Mouse (Mus musculus) spleen, adult 2 months (tissue): ENCODE measurements around the gene Zer1. TPM values are rescaled to one million over a fixed set of nuclear protein-coding genes. Genes with fewer than 3 reads are reported as not detected.
"Not testable (repeated sequence)": the region's sequence is repeated elsewhere in the genome, so short reads cannot be mapped to it uniquely, and the experiment has no call there.

Experiments used
- DNase-seq, 2 experiments: peaks; one replicate each; pipeline versions ENCODE4 v3.0.0 to v3.0.0-alpha.2; 2012 to 2021; ENCODE audit warnings: low spot score in 2 of 2, low read depth in 1 of 2
- H3K27ac ChIP-seq: fragments of 200-500 bp; 2 replicates; pipeline ENCODE4 v1.5.1; 2012; ENCODE audit warnings: low read length, inconsistent platforms; ENCODE audit not compliant: insufficient read depth
- H3K27me3 ChIP-seq: fragments of 200-500 bp; 2 replicates; pipeline ENCODE4 v1.6.1; 2012; ENCODE audit warnings: mild to moderate bottlenecking, moderate library complexity, low read length, inconsistent platforms; ENCODE audit not compliant: control insufficient read depth, insufficient read depth
- H3K36me3 ChIP-seq: fragments of 200-500 bp; 2 replicates; pipeline ENCODE4 v1.6.1; 2012; ENCODE audit warnings: mild to moderate bottlenecking, low read length, inconsistent platforms; ENCODE audit not compliant: control insufficient read depth, insufficient read depth
- H3K4me1 ChIP-seq: fragments of 200-500 bp; 2 replicates; pipeline ENCODE4 v1.6.1; 2011; ENCODE audit warnings: inconsistent platforms; ENCODE audit not compliant: control insufficient read depth, insufficient read depth, insufficient read length
- H3K4me3 ChIP-seq: fragments of 200-500 bp; 2 replicates; pipeline ENCODE4 v1.5.1; 2011; ENCODE audit warnings: mild to moderate bottlenecking, inconsistent platforms; ENCODE audit not compliant: insufficient read depth, insufficient read length; ENCODE audit errors: extremely low read depth
- CTCF ChIP-seq: fragments of 200-500 bp; IDR thresholded peaks from 2 replicates; pipeline ENCODE4 v1.5.1; 2011; ENCODE audit warnings: mild to moderate bottlenecking, inconsistent platforms; ENCODE audit not compliant: insufficient read depth, insufficient read length, insufficient replicate concordance; ENCODE audit errors: extremely low read depth
- POLR2A ChIP-seq: fragments of 200-500 bp; IDR thresholded peaks from 2 replicates; pipeline ENCODE4 v1.6.1; 2011; ENCODE audit warnings: low read depth, low read length, inconsistent platforms
- WGBS: fragments of 180-500 bp; shearing (Covaris S2); methylation state at CpG from one replicate; pipeline ENCODE4 v1.1.7; 2018; 5-methylcytosine and 5-hydroxymethylcytosine counted together
- polyA plus RNA-seq: library from polyadenylated mRNA; depleted of rRNA; stranded (reverse); fragments of >200 nt; gene quantifications from 2 replicates; pipeline ENCODE4 v1.2.3, GENCODE M21; 2012

The Zer1 gene
- polyA plus RNA-seq, 1 experiment, result 59.0 TPM

DNA sequence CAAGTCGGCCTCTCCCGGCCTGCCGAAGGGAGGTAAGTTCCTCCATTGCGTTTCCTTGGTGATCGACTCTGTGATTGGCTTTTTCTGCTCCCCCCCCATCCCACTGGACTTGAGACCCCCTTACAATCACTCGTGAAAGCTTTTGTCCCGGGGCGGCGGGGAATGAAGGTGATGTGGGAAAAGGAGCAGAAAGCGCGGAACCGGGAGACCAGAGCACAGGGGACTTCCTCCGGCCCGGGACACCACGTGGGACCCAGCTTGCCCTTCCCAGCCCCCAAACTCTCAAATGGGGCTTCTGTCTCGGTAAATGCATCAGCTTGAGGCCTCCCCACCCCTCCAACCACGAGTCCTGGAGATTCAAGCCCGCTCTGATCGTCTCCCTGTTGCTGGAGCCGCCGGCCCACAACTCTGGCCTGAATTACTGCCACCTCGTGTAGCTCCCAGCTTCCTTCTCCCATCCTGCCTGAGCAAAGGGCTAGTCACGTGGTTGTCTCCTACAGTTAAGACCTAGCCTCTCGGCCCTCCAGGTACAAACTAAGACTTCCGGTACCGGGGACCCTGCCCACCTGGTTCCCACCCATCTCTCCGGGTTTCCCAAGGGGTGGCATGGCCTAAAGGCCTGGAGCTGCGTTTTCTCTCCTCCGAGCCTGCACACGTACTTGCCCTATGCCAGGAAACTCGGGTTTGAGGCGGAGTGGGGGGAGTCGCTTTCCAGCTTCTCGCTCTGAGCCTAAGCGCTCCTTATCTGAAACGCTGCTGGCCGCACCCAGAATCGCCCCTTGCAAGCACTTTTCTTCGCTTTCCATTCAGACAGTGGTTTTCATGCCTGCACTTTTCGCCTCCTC is 61.9 kb downstream of the Zer1 start:
- 1% methylated on average over 40 of the region's 40 CpGs for WGBS
- peaks cover 4% of the 10 kb centered on the region; the same call in 1 of the 2 replicates for H3K4me1 ChIP-seq
- H3K27me3 ChIP-seq, result no peaks in the 10 kb centered on the region
- peak overlapping the region; percentile 70 for H3K4me3 ChIP-seq
- no peaks in the 10 kb centered on the region for H3K36me3 ChIP-seq
- H3K27ac ChIP-seq, result peak overlapping the region; percentile 85
- peak in 1 of 2 experiments; percentile 46 for DNase-seq
- TF ChIP-seq POLR2A (no peak; the same call in 1 of the 2 replicates), CTCF (no peak)

DNA sequence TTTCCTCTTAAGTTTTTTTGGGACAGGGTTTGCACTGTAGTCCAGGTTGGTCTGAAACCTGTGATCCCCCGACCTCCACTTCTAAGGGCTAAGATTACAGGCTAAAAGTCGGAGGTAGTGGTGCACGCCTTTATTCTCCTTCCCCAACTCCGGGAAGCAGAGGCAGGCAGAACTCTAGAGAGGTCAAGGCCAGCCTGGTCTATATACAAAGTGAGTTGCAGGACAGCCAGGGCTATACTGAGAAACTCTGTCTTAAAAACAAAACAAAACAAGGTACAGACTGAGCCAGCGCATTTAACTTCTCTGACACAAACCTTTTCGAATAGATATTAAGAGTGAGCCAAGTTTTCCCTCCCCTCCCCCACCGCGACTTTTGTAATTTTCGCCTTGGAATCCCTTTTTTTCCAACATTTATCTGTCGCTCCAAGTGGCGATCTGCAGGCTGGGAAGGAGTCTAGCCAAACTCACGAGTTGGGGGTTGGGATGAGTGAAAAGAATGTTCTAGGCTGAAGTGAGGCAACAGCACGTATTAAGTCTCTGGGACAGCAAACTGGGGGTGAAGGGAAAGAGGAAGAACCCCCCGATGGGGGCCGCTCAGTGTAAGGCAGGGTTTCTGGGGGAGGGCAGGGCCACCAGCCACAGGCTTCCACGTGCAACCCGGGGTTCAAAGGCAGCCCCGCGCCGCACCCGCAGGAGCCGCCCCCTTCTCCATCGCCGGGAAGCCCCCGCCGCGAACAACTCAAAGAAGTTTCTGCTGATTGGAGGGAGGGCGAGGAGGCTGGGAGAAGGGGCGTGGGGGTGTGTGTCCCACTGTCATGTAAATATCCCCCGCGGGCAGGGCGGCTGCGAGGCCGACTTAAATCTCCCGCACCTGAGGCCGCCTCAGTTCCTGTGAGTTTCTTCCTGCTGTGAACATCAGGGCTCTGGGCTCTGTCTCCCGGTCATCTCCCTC is 62.9 kb downstream of the Zer1 start:
- WGBS, result 10% methylated on average over 37 of the region's 37 CpGs
- Histone ChIP-seq H3K36me3 (no peaks in the 10 kb centered on the region), H3K4me3 (peak overlapping the region; percentile 70), H3K27me3 (no peaks in the 10 kb centered on the region), H3K4me1 (peaks cover 4% of the 10 kb centered on the region; the same call in 1 of the 2 replicates), H3K27ac (peak overlapping the region; percentile 85)
- DNase-seq, result peak in 1 of 2 experiments; percentile 27
- TF ChIP-seq CTCF (no peak), POLR2A (no peak)

DNA sequence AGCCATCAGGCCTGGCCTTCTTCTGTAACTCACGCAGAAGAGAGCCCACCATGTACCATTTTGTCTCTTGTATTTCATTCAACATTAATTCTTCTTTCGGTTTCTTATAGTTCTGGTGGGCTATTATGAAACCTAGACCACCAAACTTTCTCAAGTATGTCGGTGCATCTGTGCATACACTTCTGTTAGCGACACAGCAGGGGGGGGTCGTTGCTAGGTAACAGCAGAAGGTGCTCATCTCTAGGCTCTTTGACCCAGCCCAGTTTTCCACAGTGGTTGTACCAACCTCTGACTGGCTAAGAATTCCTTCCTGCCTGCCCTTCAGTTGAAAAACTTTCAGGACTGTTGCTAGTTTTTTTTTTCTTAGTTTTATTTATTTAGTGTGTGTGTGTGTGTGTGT is 66.0 kb downstream of the Zer1 start:
- Histone ChIP-seq H3K27me3 (no peaks in the 10 kb centered on the region), H3K36me3 (no peaks in the 10 kb centered on the region), H3K27ac (no peak overlapping the region), H3K4me3 (no peak overlapping the region), H3K4me1 (no peaks in the 10 kb centered on the region; the same call in 1 of the 2 replicates)
- 89% methylated on average over 5 of the region's 5 CpGs for WGBS
- TF ChIP-seq CTCF, result no peak
- TF ChIP-seq POLR2A, result no peak
- DNase-seq, result no peak

DNA sequence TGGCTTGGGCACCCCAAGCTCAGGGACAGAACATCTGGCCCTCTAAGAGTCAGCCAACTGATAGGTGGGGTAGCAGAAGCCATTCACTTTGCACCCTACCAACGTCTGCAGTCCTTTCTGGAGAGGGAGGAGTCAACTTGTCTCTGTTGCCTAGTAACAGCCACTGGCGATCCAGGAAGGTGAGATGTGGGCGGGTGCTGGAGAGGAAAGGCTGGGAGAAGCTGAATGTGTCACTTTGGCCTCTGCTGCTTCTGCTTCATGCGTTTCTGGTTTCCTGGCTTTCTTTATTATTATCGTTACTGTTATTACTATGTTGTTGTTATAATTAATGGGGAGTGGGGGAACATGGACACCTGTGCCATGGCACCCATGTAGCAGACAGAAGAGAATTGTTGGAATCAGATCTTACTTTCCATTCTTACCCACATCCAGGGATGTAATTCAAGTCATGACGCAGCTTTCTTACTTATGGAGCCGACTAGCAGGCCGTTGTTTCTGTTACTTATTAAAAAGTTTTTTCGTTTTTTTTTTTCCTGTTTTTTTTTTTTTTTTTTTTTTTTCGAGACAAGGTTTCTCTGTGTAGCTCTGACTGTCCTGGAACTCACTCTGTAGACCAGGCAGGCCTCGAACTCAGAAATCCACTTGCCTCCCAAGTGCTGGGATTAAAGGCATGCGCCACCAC is 67.0 kb downstream of the Zer1 start, which contains the start of gene Set:
Gene Set (plus strand): TSS at position 156 of the 682 bp plus-strand sequence.
- no peak for DNase-seq
- WGBS, result 58% methylated on average over 12 of the region's 12 CpGs
- H3K4me1 ChIP-seq, result no peaks in the 10 kb centered on the region; the same call in 1 of the 2 replicates
- H3K27me3 ChIP-seq, result no peaks in the 10 kb centered on the region
- TF ChIP-seq POLR2A (no peak), CTCF (no peak)
- H3K36me3 ChIP-seq, result no peaks in the 10 kb centered on the region
- no peak within 1 kb of the TSS for H3K4me3 ChIP-seq
- H3K27ac ChIP-seq, result no peak within 1 kb of the TSS

DNA sequence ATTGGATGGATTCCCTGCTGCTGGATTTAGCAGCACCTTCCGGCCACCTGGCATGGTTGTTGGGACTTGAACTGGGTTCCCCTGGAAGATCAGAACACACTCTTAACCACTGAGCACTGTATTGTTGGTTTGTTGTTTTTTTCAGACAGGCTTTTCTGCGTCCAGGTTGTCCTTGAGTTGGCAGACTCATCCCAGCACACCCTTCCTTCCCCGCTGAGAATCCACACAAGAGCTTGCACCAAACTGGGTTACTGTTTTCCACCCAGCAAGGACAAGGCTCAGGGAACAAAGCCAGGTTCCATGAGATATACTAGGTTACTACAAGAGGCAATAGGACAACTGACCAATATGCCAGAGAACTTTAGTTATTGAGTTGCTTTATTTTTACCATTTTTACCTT is 67.6 kb downstream of the Zer1 start:
- Histone ChIP-seq H3K27me3 (no peaks in the 10 kb centered on the region), H3K27ac (no peak overlapping the region), H3K36me3 (no peaks in the 10 kb centered on the region), H3K4me3 (no peak overlapping the region), H3K4me1 (no peaks in the 10 kb centered on the region; the same call in 1 of the 2 replicates)
- 89% methylated on average over 3 of the region's 3 CpGs for WGBS
- no peak for TF ChIP-seq POLR2A
- no peak for TF ChIP-seq CTCF
- no peak for DNase-seq

DNA sequence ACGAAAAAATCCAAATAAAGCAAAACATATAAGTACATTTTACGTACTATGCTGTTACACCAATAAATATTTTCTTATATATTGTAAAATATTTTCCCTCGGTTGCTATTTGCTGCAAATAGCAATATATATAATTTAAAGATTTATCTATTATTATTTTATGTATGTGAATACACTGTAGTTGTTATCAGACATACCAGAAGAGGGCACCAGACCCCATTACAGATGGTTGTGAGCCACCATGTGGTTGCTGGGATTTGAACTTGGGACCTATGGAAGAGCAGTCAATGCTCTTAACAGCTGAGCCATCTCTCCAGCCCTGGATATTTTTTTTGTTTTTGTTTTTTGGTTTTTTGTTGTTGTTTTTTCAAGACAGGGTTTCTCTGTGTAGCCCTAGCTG is 69.1 kb downstream of the Zer1 start:
- 95% methylated on average over 3 of the region's 3 CpGs for WGBS
- not testable (repeated sequence) for DNase-seq, H3K27me3 ChIP-seq, H3K4me1 ChIP-seq, H3K4me3 ChIP-seq, H3K27ac ChIP-seq, H3K36me3 ChIP-seq
